Mouse (Mus musculus): Measurements from ENCODE around the gene Lars2.

Lars2 gene

GRCm38 (mm10) chr9:123500480-123500879 is 133.8 kb downstream of the Lars2 start:
- no peak for DNase-seq (ENCODE audit: extremely low read depth, insufficient read length, low spot score)

GRCm38 (mm10) chr9:123503171-123503834 is 136.6 kb downstream of the Lars2 start:
- DNase-seq (ENCODE audit: extremely low read depth, insufficient read length, low spot score), result no peak

- DNase-seq (ENCODE audit: extremely low read depth, insufficient read length, low spot score), result no peak
These were observed 137.6 kb downstream of the Lars2 start for GRCm38 (mm10) chr9:123504325-123504724.

- no peak for DNase-seq (ENCODE audit: extremely low read depth, insufficient read length, low spot score)
These were observed 138.9 kb downstream of the Lars2 start for GRCm38 (mm10) chr9:123505598-123505997.

- no peak for DNase-seq (ENCODE audit: extremely low read depth, insufficient read length, low spot score)
These were observed 139.8 kb downstream of the Lars2 start for GRCm38 (mm10) chr9:123506270-123507146.

- no peak for DNase-seq (ENCODE audit: extremely low read depth, insufficient read length, low spot score)
These were observed 140.7 kb downstream of the Lars2 start for GRCm38 (mm10) chr9:123507380-123507779.

- DNase-seq (ENCODE audit: extremely low read depth, insufficient read length, low spot score), result no peak
These were observed 142.3 kb downstream of the Lars2 start for GRCm38 (mm10) chr9:123508986-123509385.

- no peak for DNase-seq (ENCODE audit: extremely low read depth, insufficient read length, low spot score)
These were observed 143.2 kb downstream of the Lars2 start for GRCm38 (mm10) chr9:123509638-123510604.

- DNase-seq (ENCODE audit: extremely low read depth, insufficient read length, low spot score), result no peak
These were observed 144.2 kb downstream of the Lars2 start for GRCm38 (mm10) chr9:123510926-123511325.
